Mouse (Mus musculus) CH12.LX (cell line): Measurements from ENCODE around the gene Dmkn. TPM values are rescaled to one million over a fixed set of nuclear protein-coding genes. Genes with fewer than 3 reads are reported as not detected.

Source experiments
- DNase-seq: peaks from one replicate; pipeline ENCODE4 v3.0.0-alpha.2; 2013; ENCODE audit errors: extremely low read depth
- H3K27ac ChIP-seq: 2 replicates; pipeline ENCODE4 v1.5.1; 2012; ENCODE audit warnings: low read depth, mild to moderate bottlenecking, control low read depth, moderate library complexity; ENCODE audit not compliant: insufficient read depth
- H3K27me3 ChIP-seq: replicated peaks from 2 replicates; pipeline ENCODE3; 2012; ENCODE audit warnings: inconsistent platforms
- H3K36me3 ChIP-seq, 2 experiments: replicated peaks in 1 of 2; 2 replicates each; pipeline versions ENCODE3 to v1.6.1; 2012; ENCODE audit warnings: inconsistent platforms in 1 of 2, low read length in 1 of 2, mild to moderate bottlenecking in 1 of 2, mixed read lengths in 1 of 2, moderate library complexity in 1 of 2; ENCODE audit not compliant: control insufficient read depth in 1 of 2, insufficient read depth in 1 of 2
- H3K4me1 ChIP-seq, 2 experiments: 2 replicates each; pipeline ENCODE4 v1.6.1; 2012; ENCODE audit warnings: inconsistent platforms in 1 of 2, moderate library complexity in 1 of 2; ENCODE audit not compliant: insufficient read depth in 2 of 2, control insufficient read depth in 1 of 2
- H3K4me2 ChIP-seq: 2 replicates; pipeline ENCODE4 v1.6.1; 2012; ENCODE audit warnings: low read depth, mild to moderate bottlenecking, control low read depth; ENCODE audit not compliant: poor library complexity, insufficient read depth, severe bottlenecking
- H3K4me3 ChIP-seq, 3 experiments: fragments of 150-350 bp in 1 of 3; sonication (generic) in 1 of 3; replicated peaks in 1 of 3; 2 replicates each; pipeline versions ENCODE3 to v1.5.1; 2011 to 2012; ENCODE audit warnings: low read depth in 2 of 3, low read length in 2 of 3, mild to moderate bottlenecking in 2 of 3, moderate library complexity in 2 of 3, control low read depth in 1 of 3, improper control_type of control experiment in 1 of 3, inconsistent platforms in 1 of 3, mixed read lengths in 1 of 3; ENCODE audit not compliant: poor library complexity in 1 of 3
- H3K79me2 ChIP-seq: replicated peaks from 2 replicates; pipeline ENCODE4 v1.6.1; 2012; ENCODE audit warnings: mild to moderate bottlenecking, moderate library complexity; ENCODE audit not compliant: control insufficient read depth, poor library complexity, insufficient read depth, severe bottlenecking; ENCODE audit errors: extremely low read depth
- H3K9ac ChIP-seq: 2 replicates; pipeline ENCODE4 v1.6.1; 2012; ENCODE audit warnings: low read depth, mild to moderate bottlenecking, control low read depth, moderate library complexity; ENCODE audit not compliant: insufficient read depth
- H3K9me3 ChIP-seq: replicated peaks from 2 replicates; pipeline ENCODE3; 2012; ENCODE audit warnings: low read length, inconsistent platforms, mixed read lengths
- ETS1 ChIP-seq: conservative IDR thresholded peaks from 2 replicates; pipeline ENCODE4 v1.6.1; 2012; ENCODE audit warnings: low read depth, mild to moderate bottlenecking, inconsistent platforms, low read length, improper control_type of control experiment, moderate library complexity
- HCFC1 ChIP-seq: IDR thresholded peaks from 2 replicates; pipeline ENCODE4 v1.6.1; 2012; ENCODE audit warnings: low read depth, mild to moderate bottlenecking, inconsistent platforms, low read length, improper control_type of control experiment
- IRF4 ChIP-seq: IDR thresholded peaks from 2 replicates; pipeline ENCODE4 v1.6.1; 2014; ENCODE audit warnings: low read depth, mild to moderate bottlenecking, inconsistent platforms, low read length, improper control_type of control experiment
- MAFK ChIP-seq: IDR thresholded peaks from 2 replicates; pipeline ENCODE4 v1.6.1; 2011; ENCODE audit warnings: low read length, improper control_type of control experiment; ENCODE audit not compliant: insufficient replicate concordance
- MAX ChIP-seq: IDR thresholded peaks from 2 replicates; pipeline ENCODE4 v1.6.1; 2011; ENCODE audit warnings: low read length, improper control_type of control experiment
- MAZ ChIP-seq: IDR thresholded peaks from 2 replicates; pipeline ENCODE4 v1.6.1; 2012; ENCODE audit warnings: low read depth, mild to moderate bottlenecking, inconsistent platforms, low read length, improper control_type of control experiment, moderate library complexity
- MEF2A ChIP-seq: IDR thresholded peaks from 2 replicates; pipeline ENCODE4 v1.6.1; 2014; ENCODE audit warnings: low read depth, mild to moderate bottlenecking, inconsistent platforms, low read length, improper control_type of control experiment, borderline replicate concordance
- MXI1 ChIP-seq: IDR thresholded peaks from 2 replicates; pipeline ENCODE4 v1.6.1; 2011; ENCODE audit warnings: mild to moderate bottlenecking, low read depth, low read length, improper control_type of control experiment
- NELFE ChIP-seq: IDR thresholded peaks from 2 replicates; pipeline ENCODE4 v1.6.1; 2011; ENCODE audit warnings: low read depth, low read length, improper control_type of control experiment
- NRF1 ChIP-seq: IDR thresholded peaks from 2 replicates; pipeline ENCODE4 v1.6.1; 2014; ENCODE audit warnings: low read depth, mild to moderate bottlenecking, inconsistent platforms, low read length, improper control_type of control experiment, moderate library complexity
- POLR2AphosphoS2 ChIP-seq: IDR thresholded peaks from 2 replicates; pipeline ENCODE4 v1.6.1; 2011; ENCODE audit warnings: low read depth, low read length, improper control_type of control experiment
- SMC3 ChIP-seq: IDR thresholded peaks from 2 replicates; pipeline ENCODE4 v1.6.1; 2011; ENCODE audit warnings: low read depth, low read length, improper control_type of control experiment
- TBP ChIP-seq: conservative IDR thresholded peaks from 2 replicates; pipeline ENCODE4 v1.6.1; 2011; ENCODE audit warnings: low read depth, low read length, improper control_type of control experiment
- ZC3H11A ChIP-seq: IDR thresholded peaks from 2 replicates; pipeline ENCODE4 v1.6.1; 2012; ENCODE audit warnings: low read depth, mild to moderate bottlenecking, inconsistent platforms, low read length, improper control_type of control experiment
- ZKSCAN1 ChIP-seq: IDR thresholded peaks from 2 replicates; pipeline ENCODE4 v1.6.1; 2012; ENCODE audit warnings: low read depth, inconsistent platforms, low read length, improper control_type of control experiment, borderline replicate concordance
- ZNF384 ChIP-seq: IDR thresholded peaks from 2 replicates; pipeline ENCODE4 v1.6.1; 2012; ENCODE audit warnings: low read depth, low read length, improper control_type of control experiment, inconsistent platforms
- dilution Hi-C: fragments of 300-500 bp; cut with MboI; formaldehyde crosslinking; loops from 2 replicates; pipeline ENCODE4 v1.14.3; 2020; ENCODE audit warnings: low sequenced_read_pairs; ENCODE audit not compliant: extremely low pct_unique_long_range_greater_than_20kb, extremely low pct_ligation_motif_present
- in situ Hi-C: fragments of 300-500 bp; cut with MboI; formaldehyde crosslinking; loops from 3 replicates; pipeline ENCODE4 v1.14.3; 2019; ENCODE audit warnings: low sequenced_read_pairs, low pct_ligation_motif_present, low pct_unique_long_range_greater_than_20kb, mixed read lengths
- polyA plus RNA-seq: library from polyadenylated mRNA; unstranded; fragments of >175 nt; gene quantifications from 2 replicates; pipeline ENCODE4 v1.2.1, GENCODE M21; 2012; ENCODE audit warnings: low read depth; ENCODE audit not compliant: insufficient read length
- total RNA-seq, 2 experiments: library from RNA; depleted of rRNA; stranded (reverse); fragments of 300-350 nt in 1 of 2; fragments of >200 nt in 1 of 2; gene quantifications; 2 replicates each; pipeline ENCODE4 v1.2.3; 2012 to 2014

The Dmkn gene
- total and polyA plus RNA-seq, 3 experiments: not detected

DNA sequence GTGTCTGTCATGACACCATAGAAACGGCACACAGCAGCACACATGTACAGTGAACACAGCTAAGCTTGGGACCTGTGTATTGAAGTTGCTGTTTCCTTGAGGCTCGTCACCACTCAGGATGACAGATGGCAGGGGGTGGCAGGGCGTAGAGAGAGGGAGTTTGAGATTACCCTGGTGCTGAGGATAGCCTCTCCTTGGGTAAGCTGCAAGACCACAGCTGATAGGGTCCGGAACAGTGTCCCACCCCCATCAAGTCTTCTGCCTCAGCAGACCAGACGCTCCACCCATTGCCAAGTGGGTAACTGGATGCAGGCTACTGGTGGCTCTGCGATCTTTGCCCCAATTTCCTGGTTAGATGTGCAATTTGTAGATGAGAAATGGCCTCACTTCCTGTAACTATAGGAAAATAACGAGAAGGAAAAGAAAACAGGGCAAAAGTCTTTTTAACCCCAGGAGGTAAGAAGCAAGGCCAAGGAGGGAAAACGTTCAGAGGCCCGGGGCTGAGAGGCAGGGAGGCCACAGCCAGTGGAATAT is 48.3 kb downstream of the Dmkn start:
- peaks cover 7% of the 10 kb centered on the region for H3K9me3 ChIP-seq
- no peak overlapping the region for H3K27ac ChIP-seq
- dilution Hi-C loops (no loop called here), in situ Hi-C loops (no loop called here)
- no peak overlapping the region for H3K9ac ChIP-seq
- H3K4me2 ChIP-seq: no peak overlapping the region
- H3K4me3 ChIP-seq: no peak overlapping the region
- no peak for DNase-seq
- peaks cover 0 to 6% of the 10 kb centered on the region in 2 experiments; a peak in 2 of 4 replicates for H3K4me1 ChIP-seq
- no peak for TF ChIP-seq TBP
- no peak for TF ChIP-seq IRF4
- TF ChIP-seq MEF2A: no peak
- TF ChIP-seq MXI1: no peak
- no peak for TF ChIP-seq NRF1
- no peak for TF ChIP-seq ETS1
- no peak for TF ChIP-seq SMC3
- TF ChIP-seq MAFK: no peak
- no peak for TF ChIP-seq NELFE
- TF ChIP-seq ZKSCAN1: no peak
- no peak for TF ChIP-seq MAX
- no peak for TF ChIP-seq POLR2AphosphoS2
- TF ChIP-seq HCFC1: no peak
- no peaks in the 10 kb centered on the region for H3K36me3 ChIP-seq
- no peaks in the 10 kb centered on the region for H3K79me2 ChIP-seq
- no peaks in the 10 kb centered on the region for H3K27me3 ChIP-seq

DNA sequence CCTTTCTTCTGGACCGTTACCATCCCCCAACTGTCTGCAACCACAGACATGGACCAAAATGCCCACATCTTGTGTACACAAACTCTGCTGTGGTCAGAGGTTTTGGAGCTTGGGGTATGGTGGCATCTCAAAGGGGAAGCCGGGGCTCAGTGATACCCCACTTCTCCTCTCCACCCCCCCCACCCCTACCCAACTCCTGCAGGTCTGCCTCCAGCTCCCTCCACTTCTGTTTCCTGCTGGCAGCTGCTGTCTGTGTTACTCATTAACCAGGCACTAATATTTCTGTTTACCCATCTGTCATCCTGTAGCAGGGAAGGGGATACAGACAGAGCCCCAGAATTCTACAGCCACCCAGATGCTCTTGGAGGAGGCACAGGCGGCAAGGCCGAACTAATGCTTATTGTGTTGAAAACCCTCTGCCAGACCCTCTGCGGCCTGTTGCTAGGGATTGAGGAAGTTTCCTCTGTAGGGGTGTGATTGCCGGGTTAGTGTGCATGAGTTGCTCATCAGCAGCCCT is 48.8 kb downstream of the Dmkn start:
- Histone ChIP-seq H3K79me2 (no peaks in the 10 kb centered on the region), H3K4me2 (no peak overlapping the region), H3K27ac (no peak overlapping the region), H3K4me1 (peaks cover 0 to 6% of the 10 kb centered on the region in 2 experiments; a peak in 2 of 4 replicates), H3K9me3 (peaks cover 7% of the 10 kb centered on the region), H3K9ac (no peak overlapping the region), H3K4me3 (no peak overlapping the region), H3K36me3 (no peaks in the 10 kb centered on the region), H3K27me3 (no peaks in the 10 kb centered on the region)
- no peak for DNase-seq
- in situ Hi-C loops (no loop called here), dilution Hi-C loops (no loop called here)
- TF ChIP-seq MAZ (no peak), ZC3H11A (no peak), ZNF384 (no peak), NELFE (no peak), ETS1 (no peak)
